Mouse (Mus musculus): ENCODE measurements around the gene Rcbtb2.

- TF ChIP-seq CTCF (IDR thresholded peaks at IDR 0.05) (no peak), EP300 (IDR thresholded peaks at IDR 0.05) (no peak)
Observed at GRCm38 (mm10) chr14:73199058-73199457, 76.2 kb downstream of the Rcbtb2 start.

Measured in lung, postnatal 0 days (tissue).